10 mouse cellular contexts compared by ENCODE assay signal in genomic region chr10:58854548-58855198, GRCm38 (mm10). TPM values are rescaled to one million over a fixed set of nuclear protein-coding genes. Genes with fewer than 3 reads are reported as not detected.
DNase-seq lines count a peak whose midpoint lies in the region; ATAC-seq lines count a peak whose summit lies in the region.
"Had no signal": no experiment of that assay in that cellular context is flagged by ENCODE, and none has a peak within 500 bp of the region (broad histone marks: within the 10 kb centered on the region; RNA-seq: fewer than 3 reads in every experiment).

No protein-coding gene starts in this region.

- H3K9ac ChIP-seq in heart, embryonic 16.5 days (ENCODE audit: low read length) = no peak overlapping the region; the same call in 1 of the 2 replicates
- H3K9ac ChIP-seq in forebrain, embryonic 14.5 days (ENCODE audit: low read length) = peak overlapping the region; percentile 35; the same call in 1 of the 2 replicates
- no peak overlapping the region; the same call in 1 of the 2 replicates for H3K9ac ChIP-seq in lung, embryonic 16.5 days (ENCODE audit: low read length)

- H3K9me3 ChIP-seq in heart, embryonic 16.5 days (replicated peaks; ENCODE audit: control insufficient read depth, low read length) = no peaks in the 10 kb centered on the region
- H3K9me3 ChIP-seq in forebrain, embryonic 14.5 days (replicated peaks; ENCODE audit: control insufficient read depth, low read length) = no peaks in the 10 kb centered on the region
- no peaks in the 10 kb centered on the region for H3K9me3 ChIP-seq in lung, embryonic 16.5 days (ENCODE audit: control insufficient read depth, low read length)

- intact Hi-C loops in heart, postnatal 14 days (cut with DNase I) = no loop called here

- H3K4me1 ChIP-seq in heart, embryonic 16.5 days (ENCODE audit: control insufficient read depth, insufficient read depth, low read length) = no peaks in the 10 kb centered on the region; the same call in 1 of the 2 replicates
- peaks cover 23% of the 10 kb centered on the region for H3K4me1 ChIP-seq in forebrain, embryonic 14.5 days (ENCODE audit: control insufficient read depth, insufficient read depth, low read length)
- H3K4me1 ChIP-seq in lung, embryonic 16.5 days (replicated peaks; ENCODE audit: control insufficient read depth, insufficient read depth, low read length) = peaks cover 17% of the 10 kb centered on the region

- WGBS in heart, embryonic 16.5 days = 11% methylated on average over 14 of the region's 14 CpGs
- WGBS in forebrain, embryonic 14.5 days = 8% methylated on average over 14 of the region's 14 CpGs
- 6% methylated on average over 14 of the region's 14 CpGs for WGBS in lung, embryonic 16.5 days

- H3K4me2 ChIP-seq in heart, embryonic 16.5 days (ENCODE audit: low read depth, low read length) = peak overlapping the region; percentile 28; the same call in 1 of the 2 replicates
- H3K4me2 ChIP-seq in forebrain, embryonic 14.5 days (ENCODE audit: low read length) = peak overlapping the region; percentile 26
- H3K4me2 ChIP-seq in lung, embryonic 16.5 days (ENCODE audit: low read depth, low read length) = peak overlapping the region; percentile 52

- no peak for DNase-seq in heart, postnatal 14 days
- peak; percentile 50 for DNase-seq in forebrain, embryonic 14.5 days (ENCODE audit: low spot score)
- peak; percentile 39 for DNase-seq in retina, embryonic 14.5 days (ENCODE audit: low spot score)
- no peak for DNase-seq in right cerebral cortex, adult 2 months (ENCODE audit: low spot score in 2 of 2)
- no peak for DNase-seq in cerebellum, postnatal 25 days
- no peak for DNase-seq in left cerebral cortex, adult 11 months (ENCODE audit: low spot score)
- DNase-seq: gastrocnemius, postnatal 10 days; thymus, adult 18-20 months had no signal

- no peak; the same call in 1 of the 2 replicates for ATAC-seq in heart, embryonic 16.5 days (replicated peaks; ENCODE audit: extremely low read depth, insufficient read depth, low FRiP score)
- peak; percentile 51 for ATAC-seq in forebrain, embryonic 14.5 days
- peak; percentile 92 for ATAC-seq in lung, embryonic 16.5 days (ENCODE audit: low read depth)

- H3K36me3 ChIP-seq in heart, embryonic 16.5 days (ENCODE audit: control insufficient read depth, insufficient read depth) = no peaks in the 10 kb centered on the region
- no peaks in the 10 kb centered on the region for H3K36me3 ChIP-seq in forebrain, embryonic 14.5 days (ENCODE audit: control insufficient read depth, insufficient read depth, low read length)
- H3K36me3 ChIP-seq in lung, embryonic 16.5 days (ENCODE audit: control insufficient read depth, insufficient read depth, low read length) = no peaks in the 10 kb centered on the region

- no peak overlapping the region for H3K27ac ChIP-seq in heart, embryonic 16.5 days (ENCODE audit: low read length)
- peak overlapping the region; percentile 55 for H3K27ac ChIP-seq in forebrain, embryonic 14.5 days (ENCODE audit: low read depth, low read length)
- peak overlapping the region; percentile 85 for H3K27ac ChIP-seq in lung, embryonic 16.5 days (ENCODE audit: low read length)

- H3K27me3 ChIP-seq in heart, embryonic 16.5 days (ENCODE audit: control insufficient read depth, insufficient read depth, low read length) = no peaks in the 10 kb centered on the region
- no peaks in the 10 kb centered on the region for H3K27me3 ChIP-seq in forebrain, embryonic 14.5 days (replicated peaks; ENCODE audit: control insufficient read depth, insufficient read depth, low read length)
- H3K27me3 ChIP-seq in lung, embryonic 16.5 days (ENCODE audit: control insufficient read depth, insufficient read depth, low read depth, low read length) = no peaks in the 10 kb centered on the region

- H3K4me3 ChIP-seq in heart, embryonic 16.5 days (ENCODE audit: low read length) = no peak overlapping the region
- H3K4me3 ChIP-seq in forebrain, embryonic 14.5 days (ENCODE audit: low read depth, low read length) = no peak overlapping the region
- H3K4me3 ChIP-seq in lung, embryonic 16.5 days (ENCODE audit: low read length) = peak overlapping the region; percentile 17; the same call in 1 of the 2 replicates

RNA-seq across cellular contexts. Expression of gene Sh3rf3, which starts 41.5 kb away (rescaled TPM):
- polyA plus RNA-seq in heart, embryonic 16.5 days (2015; fragmentation: Nextera tagmentation; extraction: Ambion mirVana) = 0.32 and 0.95 TPM in 2 replicates
- 1 to 10 TPM; 1.5 to 2.1 TPM for total RNA-seq in heart, postnatal 14 days (2021)
- polyA plus RNA-seq in forebrain, embryonic 14.5 days (2014; fragmentation: Nextera tagmentation; extraction: Ambion mirVana) = 5.8 and 10.3 TPM in 2 replicates
- polyA plus RNA-seq in lung, embryonic 16.5 days (2015; fragmentation: Nextera tagmentation; extraction: Ambion mirVana) = 1.9 and 2.8 TPM in 2 replicates

Comparison
In these comparisons a context has a peak if more than half of its experiments do, and no peak if none do; other contexts are left out.
1. DNase-seq: peak in forebrain, embryonic 14.5 days (single experiment) and retina, embryonic 14.5 days (single experiment); none in heart, postnatal 14 days (0 of 2), right cerebral cortex, adult 2 months (0 of 2), cerebellum, postnatal 25 days (0 of 2) and left cerebral cortex, adult 11 months (single experiment).
2. Peak in every context shown above with its lines, with median percentiles within 50 percentile points of each other: H3K4me2 ChIP-seq.